Mouse (Mus musculus): Measurements from ENCODE around the gene Dlx3.
A peak's percentile ranks its signal among the peaks of the same experiment; 100 is the strongest.

The Dlx3 gene

DNA sequence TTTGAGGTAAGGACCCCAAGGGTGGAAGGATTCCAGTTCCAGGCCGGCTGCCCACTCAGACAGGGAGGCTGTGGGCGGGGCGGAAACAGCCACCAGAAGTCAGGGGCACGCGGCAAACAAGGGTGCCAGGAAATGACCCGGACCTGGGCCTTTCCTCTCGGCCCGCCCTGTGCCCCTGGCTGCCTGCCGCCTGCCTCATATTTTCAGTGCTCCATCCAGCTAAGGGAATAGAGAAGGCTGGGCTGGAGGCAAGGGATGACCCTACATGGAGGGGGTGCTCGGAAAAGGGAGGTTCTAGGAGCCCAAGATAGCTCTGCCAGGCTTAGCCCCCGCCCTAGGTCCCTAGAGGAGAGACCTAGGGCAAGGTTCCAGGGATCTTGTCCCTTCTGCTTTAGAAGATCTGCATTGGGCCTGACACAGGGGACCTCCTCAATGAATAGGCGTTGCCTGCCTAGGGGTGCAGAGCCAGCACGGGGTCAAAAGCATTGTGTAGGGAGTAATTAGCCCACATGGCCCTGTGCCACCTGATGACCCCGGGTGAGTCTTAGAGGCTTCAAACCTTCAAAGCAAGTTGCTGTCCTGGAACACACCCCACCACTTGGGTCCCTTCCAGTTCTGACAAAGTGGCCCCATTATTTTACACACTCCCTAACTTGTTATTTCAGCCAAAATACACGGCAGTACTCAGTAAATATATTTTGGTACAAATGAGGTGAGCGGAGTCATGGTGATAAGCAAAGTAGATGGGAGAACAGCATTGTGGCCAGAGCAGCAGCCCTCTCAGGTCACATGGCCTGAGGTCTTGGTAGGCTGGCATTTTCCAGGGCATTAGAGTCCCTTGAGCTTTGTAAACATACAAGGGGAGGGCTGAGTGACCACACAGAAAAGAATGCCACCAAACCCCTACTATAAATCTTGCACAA, 30.8 kb upstream of the Dlx3 start:
- DNase-seq = no peak

DNA sequence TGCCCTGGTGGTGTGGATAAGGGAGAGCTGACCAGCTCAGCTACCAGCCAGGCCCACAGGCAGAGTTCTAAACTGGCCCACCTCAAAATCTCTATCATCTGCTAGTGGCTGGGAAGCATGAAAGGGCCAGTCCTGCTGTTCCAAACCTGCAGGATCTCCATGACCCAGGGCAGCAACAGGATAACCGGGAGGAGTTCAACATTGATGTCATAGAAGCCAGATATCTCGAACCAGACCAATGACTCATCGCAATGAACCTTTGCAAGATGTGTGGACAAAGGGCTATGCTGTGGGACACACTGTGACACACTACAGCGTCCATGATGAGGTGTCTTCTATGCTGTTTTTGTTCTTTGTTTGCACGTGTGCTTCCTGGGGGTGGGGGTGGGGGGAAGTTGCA, 26.8 kb upstream of the Dlx3 start:
- DNase-seq = no peak

DNA sequence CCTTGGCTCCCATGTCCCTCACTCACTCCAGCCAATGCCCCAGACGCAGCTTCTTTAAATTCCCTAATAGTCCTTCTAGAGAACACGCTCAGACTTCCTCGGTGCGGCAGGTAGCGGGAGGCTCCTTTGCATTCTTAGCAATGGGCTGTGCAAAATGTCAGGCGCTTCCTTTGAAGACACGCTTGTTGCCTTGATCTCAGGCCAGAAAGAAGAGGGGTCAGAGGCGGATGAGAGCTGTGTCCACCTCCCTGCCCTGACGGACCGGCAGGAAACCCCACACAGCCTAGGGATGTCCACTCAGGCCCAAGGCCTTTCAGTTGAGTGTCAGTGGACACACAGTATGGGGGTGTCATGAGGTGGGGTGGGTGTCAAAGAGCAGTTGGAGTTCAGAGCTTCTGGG, 24.3 kb upstream of the Dlx3 start:
- DNase-seq = no peak

DNA sequence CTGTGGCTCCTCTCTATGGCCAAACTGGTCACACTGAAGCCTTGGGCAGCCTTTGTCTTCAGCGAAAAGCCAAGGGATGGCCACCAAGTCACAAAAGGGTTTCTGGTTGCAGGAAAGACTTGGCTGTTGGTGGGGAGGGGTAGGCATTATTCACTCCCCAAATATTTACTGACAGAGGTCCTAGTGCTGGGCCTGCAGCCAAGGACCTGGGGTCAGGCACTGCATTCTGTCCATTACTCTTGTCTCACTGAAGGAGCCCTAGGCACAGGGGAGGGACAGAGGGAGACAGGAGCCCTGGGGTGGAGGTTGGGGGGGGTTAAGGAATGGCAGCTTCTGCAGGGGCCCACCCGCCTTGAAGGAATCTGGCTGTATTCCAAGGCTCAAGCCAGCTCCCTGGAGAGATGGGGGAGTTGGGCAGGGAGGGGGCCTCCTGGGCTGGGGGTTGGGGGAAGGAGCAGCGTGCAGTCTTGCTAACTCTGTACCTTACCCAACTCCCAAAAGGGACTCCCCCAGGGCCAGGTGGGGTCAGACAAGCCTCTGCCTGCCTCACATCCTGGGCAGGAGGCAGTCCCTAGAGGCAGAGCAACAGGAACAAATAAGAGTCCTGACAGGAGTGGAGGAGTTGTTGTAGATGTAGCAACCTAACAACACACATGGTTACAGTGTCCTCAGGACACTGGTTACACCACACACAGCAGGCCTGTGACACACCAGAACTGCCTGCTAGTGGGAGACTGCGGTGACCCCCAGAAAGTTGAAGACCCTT, 23.1 kb upstream of the Dlx3 start:
- DNase-seq = no peak

DNA sequence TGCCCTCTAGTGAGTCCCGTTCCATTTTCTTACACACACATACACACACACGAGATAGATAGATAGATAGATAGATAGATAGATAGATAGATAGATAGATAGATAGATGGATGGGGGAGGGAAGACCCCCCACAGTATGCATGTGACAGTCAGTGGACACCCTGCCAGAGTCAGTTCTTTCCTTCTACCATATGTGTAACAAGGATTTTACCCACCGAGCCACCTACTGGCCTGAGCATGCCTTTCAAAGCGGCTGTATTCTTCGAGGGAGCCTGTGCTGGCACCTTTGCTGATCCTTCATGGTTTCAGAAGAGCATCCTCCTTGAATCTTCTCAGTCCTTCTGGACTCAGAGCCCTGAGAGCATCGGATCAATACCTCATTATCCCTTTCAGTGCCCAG, 22.0 kb upstream of the Dlx3 start:
- DNase-seq = no peak

DNA sequence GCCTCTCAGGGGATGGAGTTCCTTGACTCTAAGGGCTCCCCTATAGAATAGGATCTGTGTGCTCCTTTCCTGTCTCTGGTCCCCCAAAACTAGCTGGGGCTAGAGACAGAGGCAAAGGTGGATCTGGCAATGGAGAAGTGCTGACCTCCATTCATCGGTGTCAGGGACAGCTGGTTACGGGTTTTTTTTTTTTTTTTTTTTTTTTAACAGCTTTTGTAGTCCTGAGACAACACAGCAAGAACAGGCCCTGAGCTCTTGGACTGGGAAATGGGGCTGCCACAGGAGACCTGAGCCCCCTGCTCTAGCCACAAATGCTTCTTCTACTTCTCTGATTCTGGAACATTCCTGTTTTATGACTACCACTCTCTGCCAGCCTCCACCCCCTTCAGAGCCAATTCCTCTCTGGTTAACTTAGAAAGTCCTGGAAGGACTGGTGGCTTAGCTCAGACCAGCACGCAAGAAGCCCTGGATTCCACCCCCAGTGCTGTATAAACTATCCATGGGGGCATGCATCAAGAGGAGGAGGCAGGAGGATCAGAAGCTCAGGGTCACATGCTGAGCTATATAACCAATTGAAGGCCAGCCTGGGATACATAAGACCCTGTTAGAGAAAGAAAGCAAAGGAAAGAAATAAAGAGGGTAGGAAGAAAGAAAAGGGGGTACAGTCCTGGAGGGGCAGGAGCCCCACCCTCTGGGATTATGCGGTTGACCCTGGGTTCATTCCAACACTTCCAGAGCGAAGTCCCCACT, 21.4 kb upstream of the Dlx3 start:
- no peak for DNase-seq

DNA sequence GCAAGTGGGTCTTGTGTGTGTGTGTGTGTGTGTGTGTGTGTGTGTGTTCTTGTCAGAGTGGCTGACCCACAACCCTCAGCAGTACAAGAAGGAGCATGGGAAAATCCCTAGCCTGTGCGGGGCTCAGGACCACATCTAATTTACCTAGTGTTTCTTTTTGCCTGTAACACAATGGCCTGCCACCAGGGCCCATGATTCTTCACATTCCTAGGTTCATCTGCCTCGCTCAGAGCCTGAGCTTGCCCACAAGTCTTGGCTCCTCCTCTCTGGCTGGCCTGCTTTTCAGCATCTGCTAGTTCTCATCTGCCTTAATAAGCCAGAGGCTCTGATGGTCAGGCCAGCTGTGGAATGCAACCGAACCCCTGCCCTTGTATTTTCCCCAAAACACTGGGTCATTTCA, 19.5 kb upstream of the Dlx3 start:
- DNase-seq = no peak

DNA sequence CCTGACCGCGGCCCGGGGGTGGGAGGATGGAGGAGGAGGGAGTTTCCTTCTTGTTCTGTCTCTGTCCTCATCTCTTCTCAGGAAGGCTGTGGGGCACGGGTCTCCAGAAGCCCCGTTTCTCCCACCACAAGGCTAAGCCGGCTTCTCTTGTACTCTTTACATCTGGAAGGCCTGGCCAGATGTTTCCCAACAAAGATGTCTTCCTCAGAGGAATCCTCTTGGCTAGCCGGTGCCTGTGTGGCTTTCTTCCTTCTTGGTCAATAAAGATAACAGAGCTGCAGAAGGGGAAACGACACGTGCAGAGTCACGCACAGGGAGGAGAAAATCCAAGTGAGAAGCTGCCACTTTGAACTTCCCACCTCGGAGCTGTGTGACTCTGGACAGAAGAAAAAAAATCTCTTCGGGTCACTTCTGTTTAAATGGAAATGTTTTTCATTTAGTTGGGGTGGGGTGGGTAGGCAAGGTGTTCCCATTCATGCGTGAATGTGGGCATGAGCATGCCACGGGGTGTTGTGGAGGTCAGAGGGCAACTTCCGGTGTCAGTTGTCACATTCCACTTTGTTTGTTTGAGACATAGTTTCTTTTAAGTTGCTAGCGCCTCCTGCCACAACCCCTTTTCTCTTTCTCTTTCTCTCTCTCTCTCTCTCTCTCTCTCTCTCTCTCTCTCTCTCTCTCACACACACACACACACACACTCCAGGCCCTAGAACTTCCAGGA, 18.7 kb upstream of the Dlx3 start:
- DNase-seq = no peak

DNA sequence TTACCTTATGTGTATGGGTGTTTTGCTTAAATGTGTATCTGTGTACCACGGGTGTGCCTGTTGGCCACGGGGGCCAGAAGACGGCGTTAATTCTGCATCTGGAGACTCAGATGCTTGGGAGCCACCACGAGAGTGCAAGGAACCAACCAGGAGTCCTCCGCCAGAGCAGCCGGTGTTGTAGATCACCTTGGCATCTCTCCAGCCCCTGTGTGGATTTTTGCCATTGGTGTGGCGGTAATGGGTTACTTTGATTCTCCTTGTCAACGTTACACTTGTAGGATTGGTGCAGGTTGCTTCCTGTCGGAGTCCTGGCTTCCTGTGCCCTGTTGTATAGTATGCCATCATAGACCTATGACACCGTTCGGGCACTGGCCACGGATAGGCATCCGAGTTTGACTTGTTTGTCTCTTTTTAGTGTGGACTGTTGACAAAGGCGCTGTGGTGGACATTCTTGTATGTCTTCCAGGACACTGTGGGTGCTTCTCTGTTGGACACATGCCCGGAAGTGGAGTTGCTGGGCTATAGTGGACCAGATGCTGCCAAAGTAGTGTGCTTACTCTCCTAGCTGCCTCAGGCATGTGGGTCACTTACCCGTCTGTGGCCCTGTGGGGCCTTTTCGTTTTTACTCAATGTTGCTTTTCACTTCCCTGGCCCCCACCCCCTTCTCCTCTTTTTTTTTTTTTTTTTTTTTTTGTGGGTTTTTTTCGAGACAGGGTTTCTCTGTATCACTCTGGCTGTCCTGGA, 17.6 kb upstream of the Dlx3 start:
- DNase-seq = no peak

DNA sequence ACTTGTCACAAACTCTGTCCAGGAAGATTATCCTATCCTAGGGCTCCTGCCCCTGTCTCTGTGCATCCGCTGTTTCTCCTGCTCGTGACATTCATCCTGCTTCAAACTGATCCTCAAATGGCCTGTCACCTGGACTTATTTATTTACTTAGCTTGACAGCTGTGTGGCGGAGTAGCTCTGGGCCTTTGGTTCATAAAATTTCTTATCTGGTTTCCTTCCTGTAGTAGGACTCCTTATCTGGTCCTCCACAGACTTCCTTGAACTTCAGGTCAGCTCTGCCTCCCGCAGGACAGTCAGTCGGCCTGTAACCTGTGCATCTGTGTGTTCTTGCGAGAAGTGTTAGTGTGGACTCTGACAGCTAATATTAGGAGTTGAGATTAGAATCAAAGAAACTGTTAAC, 15.7 kb upstream of the Dlx3 start:
- DNase-seq = no peak

DNA sequence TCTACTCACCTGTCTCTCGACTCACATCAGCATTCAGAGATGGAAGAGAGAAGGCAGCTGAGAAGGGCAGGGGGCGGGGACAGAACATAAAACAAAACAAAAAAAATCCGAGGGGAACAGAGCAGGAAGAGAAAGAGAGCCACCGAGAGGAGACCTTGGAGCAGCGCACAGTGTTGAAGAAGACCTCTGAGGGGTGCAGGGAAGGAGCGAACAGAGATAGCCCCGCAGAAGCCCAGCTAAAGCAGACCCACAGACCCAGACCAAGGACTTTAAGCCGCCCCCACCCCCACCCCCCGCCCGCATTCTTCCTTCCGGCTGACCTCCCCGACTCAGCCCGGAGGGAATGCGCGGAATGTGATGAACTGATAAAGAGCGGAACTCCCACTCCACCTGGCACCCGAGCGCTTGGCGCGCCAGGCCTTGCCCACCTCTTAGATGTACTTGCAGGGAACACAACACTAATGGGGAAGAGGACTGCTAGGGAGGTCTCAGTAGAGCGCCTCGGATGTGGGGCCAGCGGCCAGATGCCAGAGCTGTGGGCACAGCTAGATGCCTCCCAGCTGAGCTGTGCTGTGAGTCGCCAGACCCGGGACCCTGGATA, 14.5 kb upstream of the Dlx3 start:
- no peak for DNase-seq

DNA sequence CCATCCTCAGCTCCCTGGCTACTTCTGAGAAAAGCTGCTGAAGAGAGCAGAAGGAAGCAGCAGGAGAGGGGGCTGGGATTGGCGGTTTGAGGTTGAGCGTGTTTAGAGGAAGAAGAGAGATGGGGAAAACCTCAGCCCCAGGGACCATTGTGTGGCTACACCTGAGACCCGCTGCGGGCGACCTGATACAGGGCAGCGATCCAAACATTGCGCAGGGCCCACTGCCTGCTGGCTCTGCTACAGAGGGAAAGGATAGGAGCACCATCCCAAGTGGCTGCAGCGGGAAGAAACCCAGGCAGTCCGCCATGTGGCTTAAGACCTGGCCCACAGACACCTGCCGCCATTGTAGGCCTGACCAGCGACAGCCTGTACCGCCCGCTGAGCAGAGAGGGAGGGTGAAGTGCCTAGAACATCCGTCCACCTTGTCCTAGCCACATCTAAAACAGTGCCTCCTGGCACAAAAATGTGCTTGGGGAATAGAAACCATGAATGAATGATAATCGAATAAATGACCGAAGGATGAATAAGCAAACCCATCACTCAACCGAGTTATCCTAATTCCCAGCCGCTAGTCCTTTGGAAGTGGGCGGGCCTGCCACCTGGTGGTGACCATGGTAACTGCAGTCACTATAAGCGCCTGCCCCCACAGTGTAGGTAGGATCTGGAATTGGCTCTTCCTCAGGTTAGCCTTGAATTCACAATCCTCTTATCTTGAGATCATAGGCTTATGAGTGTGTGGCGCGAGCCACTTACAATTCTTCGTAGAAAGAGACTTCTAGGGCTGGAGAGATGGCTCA, 13.3 kb upstream of the Dlx3 start:
- peak; percentile 60 for DNase-seq

DNA sequence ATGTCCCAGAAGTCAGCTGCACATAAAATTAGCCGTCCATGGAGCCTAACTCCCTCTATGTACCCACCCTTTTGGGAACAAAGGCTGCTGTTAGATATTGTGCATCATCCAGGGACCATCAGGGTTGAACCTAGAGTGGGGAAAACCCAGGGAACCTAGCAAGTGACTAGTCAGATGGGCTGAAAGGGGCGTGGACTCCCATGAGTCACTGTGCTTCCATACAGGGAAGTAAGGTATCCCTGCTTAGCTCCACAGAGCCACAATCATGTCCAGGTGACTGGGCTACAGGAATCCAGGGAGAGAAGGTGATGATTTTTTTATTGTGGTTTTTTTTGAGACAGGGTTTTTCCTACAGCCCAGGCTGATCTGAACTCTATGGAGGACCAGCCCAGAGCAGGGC, 10.9 kb upstream of the Dlx3 start:
- DNase-seq = no peak

DNA sequence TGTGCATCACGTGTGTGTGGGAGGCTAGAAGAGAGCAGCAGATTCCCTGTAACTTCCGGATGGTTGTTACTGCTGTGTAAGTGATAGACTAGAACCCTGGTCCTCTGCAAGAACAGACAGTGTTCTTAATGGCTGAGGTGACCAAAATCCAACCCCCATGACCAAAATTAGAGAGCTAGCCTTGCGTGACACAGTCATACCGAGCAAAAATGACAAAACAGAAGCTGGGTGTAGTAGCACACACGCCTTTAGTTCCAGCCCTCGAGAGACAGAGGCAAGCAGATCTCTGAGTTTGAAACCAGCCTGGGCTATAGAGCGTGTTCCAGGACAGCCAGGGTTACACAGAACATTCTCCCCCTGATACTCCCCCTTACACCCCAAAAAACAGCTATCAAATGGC, 9.8 kb upstream of the Dlx3 start:
- DNase-seq = no peak

DNA sequence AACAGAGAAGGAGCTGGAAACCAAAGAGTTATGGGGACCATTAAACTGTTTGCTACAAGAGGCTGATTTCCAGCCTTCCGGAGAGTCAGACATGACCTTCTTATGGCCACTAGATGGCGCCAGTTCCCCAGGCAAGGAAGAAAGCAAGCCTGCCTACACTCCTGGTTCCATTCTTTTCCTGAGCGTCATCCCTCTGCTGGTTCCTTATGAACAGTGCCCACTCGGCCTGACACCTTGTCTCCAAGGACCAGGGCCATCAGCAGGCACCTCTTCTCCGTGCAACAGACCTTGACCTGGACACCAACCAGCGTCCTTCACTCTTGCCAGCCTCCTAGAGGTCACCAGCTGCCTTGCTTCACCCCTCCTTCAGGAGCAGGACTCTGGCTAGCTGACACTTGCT, 2.9 kb upstream of the Dlx3 start:
- DNase-seq = peak; percentile 56

DNA sequence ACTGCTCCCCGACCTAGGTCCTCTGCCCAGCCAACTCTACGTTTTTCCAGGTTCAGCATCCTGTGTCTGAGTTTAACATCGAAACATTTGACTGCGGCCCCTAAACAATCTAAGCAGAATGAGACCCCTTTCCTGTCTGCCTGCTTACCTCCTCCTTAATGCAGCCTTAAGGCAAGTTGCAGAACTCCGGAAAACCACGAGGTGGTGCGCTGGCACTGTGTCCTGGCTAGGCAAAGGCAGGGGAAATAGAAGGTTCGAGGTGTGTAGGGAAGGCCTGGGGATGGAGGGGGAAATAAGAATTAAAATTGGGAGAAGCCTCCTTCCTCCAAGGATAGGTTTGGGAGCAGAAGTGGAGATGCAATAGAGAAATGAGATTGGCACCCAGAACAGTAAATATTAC, 1.4 kb upstream of the Dlx3 start:
- peak; percentile 72 for DNase-seq

DNA sequence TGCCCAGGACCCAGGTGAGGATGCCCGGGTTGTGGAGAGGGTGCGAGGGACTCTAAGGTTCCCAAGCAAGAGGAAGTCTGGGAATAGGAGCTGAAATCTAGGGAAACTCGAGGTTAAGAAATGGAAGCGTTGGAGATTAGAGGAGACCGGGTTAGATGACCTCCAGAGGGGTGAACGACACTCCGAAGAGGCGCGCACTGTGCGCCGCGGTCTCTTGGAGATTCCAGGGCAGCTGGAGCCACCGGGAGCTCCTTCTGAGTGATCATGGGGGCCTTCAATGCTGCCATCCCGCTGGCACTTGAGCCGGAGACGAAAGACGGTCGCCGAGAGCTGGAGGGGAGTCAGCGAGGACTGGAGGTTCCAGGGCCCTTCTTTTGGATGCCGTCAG, 708 bp downstream of the Dlx3 start:
- DNase-seq = no peak

DNA sequence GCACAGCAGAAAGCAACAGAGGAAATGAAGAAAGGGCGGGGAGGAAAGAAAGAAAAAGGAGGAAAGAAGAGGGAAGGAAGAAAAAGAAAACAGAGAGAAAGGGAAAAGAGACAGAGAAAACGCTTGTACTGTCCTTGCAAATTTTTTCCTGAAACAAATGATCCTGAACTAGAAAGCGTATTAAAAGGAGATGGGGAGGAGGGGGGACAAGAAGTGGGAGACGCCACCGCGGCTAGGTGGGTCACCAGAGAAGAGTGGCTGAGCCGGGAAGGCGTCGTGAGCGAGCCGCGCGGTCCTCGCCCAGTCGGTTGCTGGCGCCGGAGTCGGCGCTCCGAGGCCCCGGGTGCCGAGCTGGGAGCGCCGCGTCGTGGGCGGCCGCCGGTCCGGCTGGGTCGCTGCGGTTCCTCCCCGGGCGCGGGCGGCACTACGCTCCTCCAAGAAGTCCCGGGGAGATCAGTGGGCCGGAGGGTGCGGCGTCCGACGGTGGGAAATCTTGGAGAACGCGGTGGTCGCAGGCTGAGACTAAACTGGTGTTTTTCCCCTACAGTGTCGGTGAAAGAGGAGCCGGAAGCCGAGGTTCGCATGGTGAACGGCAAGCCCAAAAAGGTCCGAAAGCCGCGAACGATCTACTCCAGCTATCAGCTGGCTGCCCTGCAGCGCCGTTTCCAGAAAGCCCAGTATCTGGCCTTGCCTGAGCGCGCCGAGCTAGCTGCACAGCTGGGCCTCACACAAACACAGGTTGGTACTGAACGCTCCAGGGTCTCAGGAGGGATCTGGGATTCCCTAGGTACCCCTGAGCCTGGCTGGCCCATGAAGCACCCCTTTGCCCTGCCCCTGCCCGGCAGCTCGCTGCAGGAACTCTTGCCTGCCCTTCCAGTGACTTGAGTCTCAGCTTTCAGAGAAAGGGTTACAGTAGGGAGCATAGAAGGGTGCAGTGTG, 1.5 kb downstream of the Dlx3 start:
- DNase-seq = no peak

DNA sequence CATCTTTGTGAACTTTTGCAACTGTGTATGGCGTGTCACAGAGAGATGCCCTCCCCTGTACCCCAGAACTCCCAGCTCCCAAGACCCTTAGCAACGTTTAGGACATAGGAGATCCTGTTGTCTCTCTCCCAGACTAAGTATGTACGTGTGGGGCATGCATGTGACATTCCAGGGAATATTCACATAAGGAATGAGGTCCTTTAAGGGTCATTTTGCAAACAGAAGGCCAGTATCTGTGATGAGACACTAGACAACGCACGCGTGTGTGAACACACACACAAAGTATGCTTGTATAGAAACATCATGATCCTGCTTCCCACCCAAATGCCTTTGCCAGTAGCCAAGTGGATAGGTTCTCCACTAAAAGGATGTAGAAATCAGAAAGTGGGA, 2.2 kb downstream of the Dlx3 start:
- no peak for DNase-seq
